Mouse (Mus musculus) kidney, postnatal 0 days (tissue): ENCODE data around the gene Bckdhb. TPM values are rescaled to one million over a fixed set of nuclear protein-coding genes. Genes with fewer than 3 reads are reported as not detected.

Source experiments
- ATAC-seq: fragments of 200-750 bp; cut with Nextera tagmentation; replicated peaks from 2 replicates; pipeline ENCODE4 v1.8.0; 2017; ENCODE audit warnings: low read depth, moderate number of reproducible peaks, moderate TSS enrichment, moderate library complexity; ENCODE audit not compliant: low FRiP score
- DNase-seq: peaks from one replicate; pipeline ENCODE4 v3.0.0-alpha.2; 2016; ENCODE audit warnings: low spot score
- H3K27ac ChIP-seq: fragments of 300-500 bp; sonication (generic); 2 replicates; pipeline ENCODE4 v1.5.1; 2014; ENCODE audit warnings: mild to moderate bottlenecking
- H3K27me3 ChIP-seq: fragments of 300-500 bp; sonication (generic); 2 replicates; pipeline ENCODE4 v1.6.1; 2014; ENCODE audit warnings: low read length, mixed read lengths; ENCODE audit not compliant: insufficient read depth
- H3K36me3 ChIP-seq: fragments of 300-500 bp; sonication (generic); 2 replicates; pipeline ENCODE4 v1.6.1; 2014; ENCODE audit warnings: low read length, mixed read lengths; ENCODE audit not compliant: insufficient read depth
- H3K4me1 ChIP-seq: fragments of 300-500 bp; sonication (generic); replicated peaks from 2 replicates; pipeline ENCODE4 v1.6.1; 2014; ENCODE audit warnings: antibody characterized with exemption, low read length, mixed read lengths; ENCODE audit not compliant: insufficient read depth
- H3K4me2 ChIP-seq: fragments of 300-500 bp; sonication (generic); 2 replicates; pipeline ENCODE4 v1.6.1; 2014; ENCODE audit warnings: mild to moderate bottlenecking, low read length, moderate library complexity, mixed read lengths
- H3K4me3 ChIP-seq: fragments of 300-500 bp; sonication (generic); replicated peaks from 2 replicates; pipeline ENCODE4 v1.5.1; 2014; ENCODE audit warnings: low read depth, low read length
- H3K9ac ChIP-seq: fragments of 300-500 bp; sonication (generic); 2 replicates; pipeline ENCODE4 v1.6.1; 2014; ENCODE audit warnings: low read depth, low read length
- H3K9me3 ChIP-seq: fragments of 300-500 bp; sonication (generic); replicated peaks from 2 replicates; pipeline ENCODE4 v1.6.1; 2016; ENCODE audit warnings: low read length, inconsistent platforms, mixed read lengths
- CTCF ChIP-seq: IDR thresholded peaks from 2 replicates; pipeline ENCODE4 v1.5.1; 2016; ENCODE audit warnings: antibody characterized with exemption, low read depth, mild to moderate bottlenecking, moderate library complexity
- WGBS: fragments of 180-500 bp; shearing (Covaris S2); extraction: QIAGEN DNeasy Blood & Tissue Kit; methylation state at CpG from one replicate; pipeline ENCODE4 v1.1.7; 2014; 5-methylcytosine and 5-hydroxymethylcytosine counted together
- polyA plus RNA-seq: library from polyadenylated mRNA; unstranded; fragments of >200 nt; fragmentation: Nextera tagmentation; extraction: Ambion mirVana; gene quantifications from 2 replicates; pipeline ENCODE4 v1.2.1, GENCODE M21; 2015

Gene Bckdhb
- polyA plus RNA-seq, 1 experiment from 2014 or later: 50.6 TPM

DNA sequence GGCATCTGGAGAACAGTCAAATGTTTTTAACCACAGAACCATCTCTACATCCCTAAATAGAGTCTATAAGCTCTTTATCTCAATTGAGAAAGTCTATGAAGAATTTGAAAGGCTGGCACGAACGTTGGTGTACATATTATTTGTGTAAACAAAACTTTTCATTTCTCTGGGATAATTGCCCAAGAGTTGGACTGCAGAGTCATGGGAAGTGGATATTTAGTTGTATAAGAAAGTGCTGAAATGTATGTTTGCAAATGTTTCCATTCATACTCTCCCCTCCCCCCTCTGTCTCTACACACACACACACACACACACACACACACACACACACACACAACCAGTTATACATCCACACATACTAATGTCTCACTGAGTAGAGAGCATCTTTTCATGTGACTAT, 181.5 kb downstream of the Bckdhb start:
- Histone ChIP-seq H3K9ac (no peak overlapping the region), H3K4me2 (no peak overlapping the region; the same call in 1 of the 2 replicates), H3K4me1 (no peaks in the 10 kb centered on the region), H3K27ac (no peak overlapping the region), H3K27me3 (no peaks in the 10 kb centered on the region), H3K9me3 (no peaks in the 10 kb centered on the region), H3K4me3 (no peak overlapping the region), H3K36me3 (no peaks in the 10 kb centered on the region)
- no peak for ATAC-seq
- TF ChIP-seq CTCF: no peak
- DNase-seq: no peak
- 77% methylated on average over 2 of the region's 2 CpGs for WGBS

DNA sequence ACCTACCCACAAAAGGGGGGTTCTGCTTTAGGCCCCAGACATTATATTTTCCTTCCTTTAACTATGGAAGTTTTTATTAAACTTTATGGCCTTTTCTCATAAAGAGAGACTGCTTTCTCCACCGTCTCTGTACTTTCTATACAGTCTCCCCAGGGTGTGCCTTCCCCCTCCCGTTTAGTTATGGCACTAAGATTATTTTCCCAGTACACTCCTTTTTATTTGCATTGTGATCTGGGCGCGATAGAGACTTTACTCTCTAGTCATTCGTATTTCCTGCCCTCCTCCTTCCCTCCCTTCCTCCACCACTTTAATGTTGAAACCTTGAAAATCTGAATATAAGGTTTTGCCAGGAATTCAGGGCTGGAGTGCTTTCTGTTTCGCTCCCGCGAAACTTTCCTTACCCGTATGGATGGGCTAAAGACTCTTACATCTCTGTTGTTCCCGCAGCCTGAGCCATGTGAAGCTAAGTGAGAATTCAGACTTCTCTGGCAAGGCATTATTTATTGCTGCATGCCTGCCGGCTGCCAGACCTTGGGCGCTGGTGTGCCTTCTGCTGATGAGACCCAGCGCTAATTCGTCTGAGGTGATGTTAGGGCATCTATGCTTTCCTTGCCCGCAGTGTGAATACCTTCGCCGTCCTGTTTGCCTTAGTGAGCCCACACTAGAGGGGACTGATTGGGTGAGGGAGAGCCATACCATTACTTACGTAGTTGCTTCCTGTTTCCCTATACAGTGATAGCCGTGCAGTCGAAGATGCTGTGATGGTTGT, 182.3 kb downstream of the Bckdhb start:
- WGBS: 37% methylated on average over 20 of the region's 20 CpGs

DNA sequence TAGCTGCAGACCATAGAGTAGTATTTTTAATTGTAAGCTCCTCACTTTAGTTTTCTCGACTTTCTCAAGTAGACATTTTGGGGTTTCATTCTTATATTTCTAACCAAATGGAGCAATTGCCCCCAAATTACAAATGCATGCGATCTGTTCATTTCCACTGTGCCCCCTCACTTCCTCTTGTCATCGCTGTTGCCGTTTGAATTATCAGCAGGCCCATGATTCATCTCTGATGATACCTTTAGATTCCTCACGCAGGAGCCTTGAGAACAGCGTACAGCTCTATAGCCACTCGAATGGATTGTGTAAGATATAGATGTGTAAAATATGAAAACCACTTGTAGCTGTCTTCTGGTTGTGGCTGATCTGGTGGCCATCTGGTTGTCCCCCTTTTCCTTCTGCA, 183.6 kb downstream of the Bckdhb start:
- 86% methylated on average over 7 of the region's 7 CpGs for WGBS

More for the DNA sequence above, 182.3 kb downstream of the Bckdhb start:
- no peak for TF ChIP-seq CTCF
- Histone ChIP-seq H3K36me3 (no peaks in the 10 kb centered on the region), H3K4me2 (peak overlapping the region; percentile 41), H3K9me3 (no peaks in the 10 kb centered on the region), H3K9ac (no peak overlapping the region), H3K4me3 (no peak overlapping the region), H3K4me1 (no peaks in the 10 kb centered on the region), H3K27ac (no peak overlapping the region), H3K27me3 (no peaks in the 10 kb centered on the region)
- ATAC-seq (no peak), DNase-seq (no peak)

DNA sequence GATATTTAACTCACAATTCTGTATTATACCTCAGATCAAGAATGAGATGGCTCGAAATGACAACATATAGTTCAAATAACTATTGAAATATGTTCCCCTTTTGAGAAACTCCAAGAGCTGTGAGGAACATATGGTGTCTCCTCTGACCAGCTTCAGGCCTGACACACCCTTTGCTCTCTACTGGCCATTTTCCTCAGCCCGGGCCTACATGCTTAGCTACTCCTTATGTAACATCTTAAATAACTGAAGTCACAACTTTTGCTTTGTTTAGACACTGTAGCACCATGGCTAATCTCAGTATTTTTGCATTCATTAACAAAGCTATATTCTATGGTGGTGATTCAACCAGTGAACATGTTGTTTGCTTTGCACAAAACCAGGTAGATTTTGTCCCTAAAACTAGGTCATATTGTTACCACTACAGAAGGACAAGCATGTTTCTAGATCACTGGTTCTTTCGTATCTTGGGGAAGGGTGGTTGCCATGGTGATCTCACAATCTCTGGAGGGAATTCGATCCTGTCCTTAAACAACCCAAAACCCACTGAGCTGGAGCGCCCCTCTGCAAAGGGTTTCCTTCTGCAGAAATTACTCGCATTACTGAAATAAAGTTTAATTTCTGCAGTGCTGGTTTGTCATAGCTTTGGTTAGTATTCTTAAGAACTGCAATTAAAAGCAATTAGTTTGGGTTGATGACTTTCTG, 185.0 kb downstream of the Bckdhb start:
- 51% methylated on average over 6 of the region's 6 CpGs for WGBS
- no peak; the same call in 1 of the 2 replicates for ATAC-seq
- H3K27me3 ChIP-seq: no peaks in the 10 kb centered on the region
- no peaks in the 10 kb centered on the region for H3K9me3 ChIP-seq
- no peak overlapping the region for H3K27ac ChIP-seq
- H3K4me3 ChIP-seq: no peak overlapping the region
- peak; percentile 40 for DNase-seq
- H3K9ac ChIP-seq: no peak overlapping the region
- no peak for TF ChIP-seq CTCF
- H3K4me2 ChIP-seq: no peak overlapping the region
- H3K36me3 ChIP-seq: no peaks in the 10 kb centered on the region
- H3K4me1 ChIP-seq: no peaks in the 10 kb centered on the region

More for the DNA sequence above, 183.6 kb downstream of the Bckdhb start:
- H3K9me3 ChIP-seq: no peaks in the 10 kb centered on the region
- no peak for DNase-seq
- H3K27ac ChIP-seq: no peak overlapping the region
- H3K4me1 ChIP-seq: no peaks in the 10 kb centered on the region
- no peak overlapping the region for H3K9ac ChIP-seq
- TF ChIP-seq CTCF: no peak
- H3K4me3 ChIP-seq: no peak overlapping the region
- ATAC-seq: no peak
- no peaks in the 10 kb centered on the region for H3K36me3 ChIP-seq
- H3K4me2 ChIP-seq: no peak overlapping the region
- H3K27me3 ChIP-seq: no peaks in the 10 kb centered on the region

DNA sequence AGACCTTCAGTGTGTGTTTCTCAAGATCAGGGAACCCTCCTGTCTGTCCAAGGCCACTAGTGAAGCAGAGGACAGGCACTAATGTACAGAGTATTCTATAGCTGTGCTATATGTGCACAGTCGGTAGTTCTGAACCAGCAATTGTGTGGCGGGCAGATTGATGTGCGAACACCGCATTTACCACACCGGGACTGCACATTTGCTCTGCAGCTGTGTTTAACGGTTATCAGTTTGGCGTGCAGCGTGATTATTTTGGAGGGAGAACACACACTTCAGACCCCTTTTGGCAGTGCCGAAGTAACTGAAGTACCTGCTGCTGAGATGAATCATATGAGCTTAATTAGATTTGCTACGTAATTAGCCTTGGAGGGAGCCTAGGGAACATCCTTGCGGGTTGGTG, 185.7 kb downstream of the Bckdhb start:
- Histone ChIP-seq H3K4me2 (peak overlapping the region; percentile 19; the same call in 1 of the 2 replicates), H3K27ac (no peak overlapping the region), H3K27me3 (no peaks in the 10 kb centered on the region), H3K4me3 (no peak overlapping the region), H3K36me3 (no peaks in the 10 kb centered on the region), H3K9ac (no peak overlapping the region), H3K9me3 (no peaks in the 10 kb centered on the region), H3K4me1 (no peaks in the 10 kb centered on the region)
- 40% methylated on average over 11 of the region's 11 CpGs for WGBS
- TF ChIP-seq CTCF: no peak
- ATAC-seq (no peak), DNase-seq (no peak)

DNA sequence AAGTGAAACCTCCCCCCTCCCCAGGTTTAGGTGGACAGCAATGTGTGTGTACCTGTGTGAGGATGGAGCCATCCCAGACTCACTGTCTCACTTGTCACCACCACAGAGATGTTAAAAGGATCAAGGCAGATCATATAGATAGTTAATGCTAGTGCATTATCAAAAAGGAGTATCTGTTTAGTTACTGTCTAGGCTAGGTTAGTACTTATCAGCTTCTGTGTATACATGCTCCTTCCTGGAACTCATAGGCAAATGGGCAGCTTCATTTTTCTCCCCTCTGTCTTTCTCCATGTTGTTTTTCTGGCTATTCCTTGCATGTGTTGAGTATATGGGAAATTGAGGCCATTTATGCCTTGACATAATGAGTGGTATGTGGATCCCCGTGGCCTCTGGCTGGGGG, 187.4 kb downstream of the Bckdhb start:
- Histone ChIP-seq H3K4me3 (no peak overlapping the region), H3K4me1 (no peaks in the 10 kb centered on the region), H3K27ac (no peak overlapping the region), H3K27me3 (no peaks in the 10 kb centered on the region), H3K36me3 (no peaks in the 10 kb centered on the region), H3K4me2 (no peak overlapping the region), H3K9ac (no peak overlapping the region), H3K9me3 (no peaks in the 10 kb centered on the region)
- no peak for DNase-seq
- 43% methylated on average over 1 of the region's 1 CpGs for WGBS
- TF ChIP-seq CTCF: no peak
- ATAC-seq: no peak
